ENCODE assay signal across 23 mouse cellular contexts in the genomic region with DNA sequence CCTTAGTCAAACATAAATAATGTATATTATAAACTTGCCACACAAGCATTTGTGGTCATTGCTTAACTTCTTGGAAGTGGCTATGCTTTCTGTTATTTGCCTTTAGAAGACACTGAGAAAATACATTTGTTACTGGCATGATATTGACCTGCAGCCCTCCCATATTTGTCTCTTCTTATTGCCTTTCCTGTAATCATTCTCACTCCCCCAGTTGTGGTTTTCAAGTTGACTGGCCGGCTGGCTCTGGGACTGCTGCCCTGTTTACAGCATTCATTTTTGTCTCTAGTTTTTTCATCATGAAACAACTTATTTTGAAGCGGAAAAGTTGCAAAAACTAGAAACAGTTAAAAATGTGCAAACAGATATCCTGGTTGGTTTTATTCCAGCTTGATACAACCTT.
"Had no signal": no experiment of that assay in that cellular context is flagged by ENCODE, and none has a peak within 500 bp of the region (broad histone marks: within the 10 kb centered on the region; RNA-seq: fewer than 3 reads in every experiment).

No protein-coding gene starts in this region.

- H3K4me1 ChIP-seq: heart, embryonic 10.5 days; heart, embryonic 12.5 days; hindbrain, embryonic 10.5 days; hindbrain, embryonic 12.5 days; limb, embryonic 13.5 days; limb, embryonic 15.5 days; liver, embryonic 12.5 days had no signal

- H3K4me2 ChIP-seq: heart, embryonic 12.5 days; hindbrain, embryonic 12.5 days; hindbrain, embryonic 14.5 days; limb, embryonic 13.5 days; limb, embryonic 15.5 days; liver, embryonic 12.5 days had no signal

- ATAC-seq: hindbrain, embryonic 16.5 days; inflammation-experienced regulatory T-cells, adult 6 months; liver, embryonic 12.5 days had no signal

- H3K27ac ChIP-seq: gastrocnemius, adult 2 months; heart, embryonic 10.5 days; hindbrain, embryonic 10.5 days; hindbrain, embryonic 12.5 days; hindbrain, embryonic 14.5 days; limb, embryonic 13.5 days; limb, embryonic 15.5 days; liver, embryonic 12.5 days had no signal

- H3K36me3 ChIP-seq: heart, embryonic 10.5 days; heart, embryonic 12.5 days; hindbrain, embryonic 10.5 days; hindbrain, embryonic 12.5 days; limb, embryonic 13.5 days; limb, embryonic 15.5 days; liver, embryonic 12.5 days had no signal

- H3K9me3 ChIP-seq: heart, embryonic 10.5 days; hindbrain, embryonic 10.5 days; hindbrain, embryonic 12.5 days; limb, embryonic 13.5 days; limb, embryonic 15.5 days; liver, embryonic 12.5 days had no signal

- H3K4me3 ChIP-seq: gastrocnemius, adult 2 months; heart, embryonic 10.5 days; heart, embryonic 12.5 days; hindbrain, embryonic 10.5 days; hindbrain, embryonic 12.5 days; limb, embryonic 13.5 days; limb, embryonic 15.5 days; liver, embryonic 12.5 days had no signal

- H3K27me3 ChIP-seq: heart, embryonic 12.5 days; hindbrain, embryonic 12.5 days; limb, embryonic 13.5 days; limb, embryonic 15.5 days; liver, embryonic 12.5 days had no signal

- DNase-seq: gastrocnemius, adult 2 months; gastrocnemius, postnatal 10 days; gastrocnemius, postnatal 25 days; heart, adult 18-20 months; heart, postnatal 10 days; heart, postnatal 4 days; kidney, adult 18-20 months; kidney, adult 8-10 months; kidney, postnatal 14 days; kidney, postnatal 36 days; layer of hippocampus, adult 9-11 months; layer of hippocampus, postnatal 36 days; left cerebral cortex, postnatal 4 days had no signal

- H3K9ac ChIP-seq: heart, embryonic 12.5 days; hindbrain, embryonic 12.5 days; hindbrain, embryonic 14.5 days; limb, embryonic 13.5 days; limb, embryonic 15.5 days; liver, embryonic 12.5 days had no signal
